Mouse (Mus musculus): ENCODE results near the gene Chka. TPM values are rescaled to one million over a fixed set of nuclear protein-coding genes. Genes with fewer than 3 reads are reported as not detected.

Chka gene
- total RNA-seq, 2 experiments from 2014 or later = 82.1 to 271 TPM

DNA sequence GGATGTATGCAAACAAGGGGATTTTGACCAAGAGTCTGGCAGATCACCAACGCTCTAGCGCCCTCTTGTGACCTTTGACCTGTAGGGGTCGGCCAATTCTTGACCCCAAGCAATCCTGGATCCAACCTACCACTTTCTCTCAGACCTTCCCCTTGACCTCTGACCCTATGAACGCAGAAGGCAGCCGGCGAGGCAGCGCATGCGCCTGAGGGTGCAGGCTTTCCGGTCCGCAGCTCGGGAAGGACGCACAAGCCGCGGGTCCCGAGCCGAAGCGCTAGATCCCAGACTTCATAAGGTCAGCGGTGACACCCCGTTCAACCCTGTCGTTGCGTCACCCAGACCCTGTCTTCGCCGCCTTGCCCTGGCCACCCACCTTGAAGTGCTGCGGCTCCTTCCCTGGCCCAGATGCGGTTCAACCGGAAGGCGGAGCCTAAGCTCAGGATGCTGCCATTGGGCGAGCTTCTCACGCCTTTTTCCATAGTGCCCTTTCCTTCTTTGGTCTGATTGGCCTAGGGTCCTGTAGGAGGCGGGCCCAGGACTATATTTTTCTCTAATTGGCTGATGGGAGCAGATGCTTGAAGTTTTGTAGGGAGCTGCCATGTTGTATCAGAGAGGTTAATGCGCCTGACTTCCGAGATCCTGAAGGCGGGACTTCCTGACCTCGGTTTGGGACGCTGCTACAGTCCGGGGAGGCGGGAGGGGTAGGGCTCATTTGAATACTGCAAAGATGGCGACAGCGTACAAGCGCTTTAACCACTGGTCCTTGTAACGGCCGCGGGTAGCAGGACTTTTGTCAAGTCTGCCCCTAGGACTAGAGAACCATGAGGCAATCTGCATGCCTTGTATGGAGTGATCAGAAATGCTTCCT lies 61.0 kb downstream of the Chka start, which contains the start of gene Ndufs8:
TSS of gene Ndufs8 (minus strand) at position 438 of the 868 bp plus-strand sequence.
- DNase-seq (ENCODE audit: low spot score in 2 of 2) = peak; percentile 79 to 83

GRCm38 (mm10) chr19:3913692-3914091 lies 62.1 kb downstream of the Chka start:
- no peak for DNase-seq (ENCODE audit: low spot score in 2 of 2)

GRCm38 (mm10) chr19:3914535-3914934 lies 63.0 kb downstream of the Chka start:
- DNase-seq (ENCODE audit: low spot score in 2 of 2) = no peak

DNA sequence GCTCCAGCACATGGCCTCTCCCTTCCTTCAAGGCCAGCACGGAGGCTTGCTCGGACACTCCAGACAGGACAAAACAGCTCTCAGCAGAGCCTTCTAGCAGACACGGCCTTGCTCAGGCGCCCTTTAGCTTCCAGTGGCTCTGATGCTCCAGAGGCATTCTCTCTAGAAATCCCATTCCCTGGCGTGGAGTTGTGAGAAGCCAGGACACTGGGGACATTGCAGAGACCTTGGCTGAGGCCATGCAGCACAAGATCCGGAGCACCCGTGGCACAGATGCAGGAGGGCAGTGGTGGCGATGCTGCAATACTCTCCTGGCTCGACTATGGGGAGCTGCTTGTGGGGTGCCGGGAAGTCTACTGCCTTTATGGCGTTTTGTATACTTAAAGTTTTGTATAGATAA lies 65.2 kb downstream of the Chka start:
- DNase-seq (ENCODE audit: low spot score in 2 of 2) = no peak

GRCm38 (mm10) chr19:3919928-3920327 lies 68.4 kb downstream of the Chka start:
- no peak for DNase-seq (ENCODE audit: low spot score in 2 of 2)

DNA sequence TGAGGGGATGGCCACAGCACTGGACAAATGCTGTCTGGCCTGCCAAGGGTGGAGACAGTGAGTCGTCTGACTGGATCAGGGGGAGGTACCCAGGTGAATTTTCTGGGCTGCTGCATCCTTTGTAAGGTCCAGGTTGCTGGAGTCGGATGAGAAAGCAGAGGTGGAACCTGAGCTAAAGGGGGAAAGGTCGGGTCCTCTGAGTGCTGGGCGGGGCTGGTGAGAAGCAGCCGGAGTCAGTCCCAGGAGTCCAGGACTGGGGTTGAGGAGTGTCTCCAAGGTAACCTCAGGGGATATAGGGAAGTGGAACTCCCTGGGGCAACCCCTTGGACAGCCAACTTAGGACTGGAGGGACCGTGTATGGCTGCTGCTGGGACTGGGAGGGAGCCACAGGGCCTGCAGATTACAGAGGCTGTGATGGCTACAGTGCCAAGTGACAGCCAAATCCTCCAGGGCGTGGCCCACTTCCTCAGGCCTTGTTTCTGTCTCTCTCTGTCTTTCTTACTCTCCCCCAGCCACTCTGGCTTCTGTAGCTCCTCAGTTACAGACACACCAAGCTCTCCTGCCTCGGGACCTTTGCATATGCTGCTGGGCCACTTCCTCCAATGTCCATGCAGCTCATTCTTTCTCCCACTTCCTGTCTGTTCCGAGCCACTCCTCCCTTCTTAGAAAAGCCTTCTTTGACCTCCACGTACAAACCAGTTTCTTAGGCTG lies 71.2 kb downstream of the Chka start:
- no peak for DNase-seq (ENCODE audit: low spot score in 2 of 2)

GRCm38 (mm10) chr19:3923586-3923985 lies 72.0 kb downstream of the Chka start:
- DNase-seq (ENCODE audit: low spot score in 2 of 2) = no peak

- no peak for DNase-seq (ENCODE audit: low spot score in 2 of 2)
Measured at GRCm38 (mm10) chr19:3924190-3924589, 72.6 kb downstream of the Chka start.

DNA sequence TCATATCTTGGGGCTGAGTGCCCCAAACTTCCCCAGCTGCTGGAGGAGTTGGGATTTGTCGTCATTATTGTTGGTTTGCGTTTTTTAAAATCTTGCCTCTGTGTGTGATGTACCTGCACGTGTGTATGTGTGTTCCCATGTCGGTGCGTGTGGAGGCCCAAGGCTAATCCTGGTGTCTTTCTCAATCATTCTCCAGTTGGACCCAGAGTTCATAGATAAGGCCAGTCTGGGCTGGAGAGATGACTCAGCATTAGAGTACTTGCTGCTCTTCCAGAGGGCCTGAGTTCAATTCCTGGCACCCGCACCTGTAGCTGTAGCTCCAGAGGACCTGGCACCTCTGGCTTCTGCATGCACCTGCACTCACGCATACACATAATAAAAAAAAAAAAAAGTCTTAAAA lies 73.3 kb downstream of the Chka start:
- no peak for DNase-seq (ENCODE audit: low spot score in 2 of 2)

- DNase-seq (ENCODE audit: low spot score in 2 of 2) = no peak
Measured at GRCm38 (mm10) chr19:3925859-3926258, 74.3 kb downstream of the Chka start.

GRCm38 (mm10) chr19:3926279-3926678 lies 74.7 kb downstream of the Chka start:
- no peak for DNase-seq (ENCODE audit: low spot score in 2 of 2)

- no peak for DNase-seq (ENCODE audit: low spot score in 2 of 2)
Measured at GRCm38 (mm10) chr19:3926685-3927084, 75.1 kb downstream of the Chka start.

- DNase-seq (ENCODE audit: low spot score in 2 of 2) = peak in 1 of 2 experiments; percentile 21
Measured at GRCm38 (mm10) chr19:3927989-3928388, 76.4 kb downstream of the Chka start.

DNA sequence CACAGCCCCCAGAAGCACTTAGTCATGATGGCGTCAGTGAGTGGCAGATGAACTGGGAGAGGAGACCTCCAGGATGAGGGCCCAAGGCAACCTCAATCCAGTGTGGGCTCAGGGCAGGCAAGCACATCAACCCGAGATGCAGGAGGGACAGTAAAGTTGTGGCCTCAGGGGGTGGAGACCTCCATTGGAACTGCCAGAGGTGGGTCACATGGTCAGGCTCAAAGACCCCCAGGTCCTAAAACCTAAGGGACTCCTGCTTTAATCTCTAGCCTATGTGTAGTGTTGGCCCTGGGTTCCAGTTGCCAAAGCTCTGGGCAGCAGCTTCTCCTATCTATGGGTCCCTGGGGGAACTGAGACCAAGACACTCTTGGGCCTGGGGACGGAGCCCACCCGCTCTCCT lies 77.2 kb downstream of the Chka start:
- DNase-seq (ENCODE audit: low spot score in 2 of 2) = peak in 1 of 2 experiments; percentile 19

DNA sequence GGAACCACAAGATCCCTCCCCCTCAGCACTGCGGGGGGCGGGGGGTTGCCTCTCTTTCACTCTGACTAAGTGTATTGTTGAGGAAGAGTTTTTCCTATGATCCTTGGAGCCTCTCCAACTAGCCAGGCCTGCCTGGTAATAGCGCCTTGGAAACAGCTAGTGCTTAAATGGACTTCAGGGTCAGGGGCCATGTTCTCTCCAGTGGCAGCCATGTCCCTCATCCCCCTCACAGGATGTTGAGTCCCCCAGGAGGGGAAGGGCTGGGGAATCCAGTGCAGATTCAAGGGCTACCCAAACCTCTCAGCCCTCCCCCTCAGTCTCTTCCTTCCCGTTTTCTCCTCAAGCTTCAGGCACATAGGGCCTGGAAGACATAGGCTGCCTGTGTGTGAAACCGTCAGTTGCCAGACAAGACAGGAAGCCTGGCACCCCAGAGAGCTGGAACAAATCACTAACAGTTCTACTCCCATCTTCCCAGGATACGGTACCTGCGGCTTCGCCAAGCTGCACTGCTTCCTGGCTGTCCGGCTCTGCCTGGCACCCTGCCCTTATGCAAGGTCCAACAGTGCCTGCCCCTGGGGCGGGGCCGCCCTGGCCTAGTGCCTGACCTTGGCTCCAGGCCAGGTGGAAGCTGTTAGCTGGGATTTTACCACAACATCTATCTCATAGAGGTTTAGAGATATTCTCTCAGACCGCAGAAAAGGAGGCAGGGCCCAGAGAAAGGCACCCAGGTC lies 77.8 kb downstream of the Chka start, which contains the start of gene Aldh3b1:
TSS of gene Aldh3b1 (minus strand) at position 598 of the 731 bp plus-strand sequence.
- peak; percentile 93 to 95 for DNase-seq (ENCODE audit: low spot score in 2 of 2)

GRCm38 (mm10) chr19:3930262-3931057 lies 78.9 kb downstream of the Chka start:
- no peak for DNase-seq (ENCODE audit: low spot score in 2 of 2)

DNA sequence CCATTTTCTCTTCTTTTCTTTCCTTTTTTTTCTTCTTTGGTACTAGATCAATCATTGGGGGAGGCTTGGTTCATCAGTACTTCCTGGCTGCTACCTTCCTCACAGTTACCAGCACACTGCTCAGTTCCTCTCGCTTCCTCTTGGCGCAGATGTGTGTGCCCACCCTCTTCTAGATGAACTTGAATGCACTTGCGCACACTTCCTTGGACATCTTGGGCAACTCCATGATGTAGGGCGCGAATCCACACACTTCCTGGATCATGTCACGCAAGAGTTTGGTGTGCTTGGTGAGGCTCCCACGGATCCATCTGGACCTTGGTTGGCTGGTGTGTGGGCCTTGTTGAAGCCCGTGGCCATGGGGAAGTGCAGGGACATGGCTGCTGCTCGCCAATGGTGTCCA lies 80.1 kb downstream of the Chka start:
- DNase-seq (ENCODE audit: low spot score in 2 of 2) = no peak

DNA sequence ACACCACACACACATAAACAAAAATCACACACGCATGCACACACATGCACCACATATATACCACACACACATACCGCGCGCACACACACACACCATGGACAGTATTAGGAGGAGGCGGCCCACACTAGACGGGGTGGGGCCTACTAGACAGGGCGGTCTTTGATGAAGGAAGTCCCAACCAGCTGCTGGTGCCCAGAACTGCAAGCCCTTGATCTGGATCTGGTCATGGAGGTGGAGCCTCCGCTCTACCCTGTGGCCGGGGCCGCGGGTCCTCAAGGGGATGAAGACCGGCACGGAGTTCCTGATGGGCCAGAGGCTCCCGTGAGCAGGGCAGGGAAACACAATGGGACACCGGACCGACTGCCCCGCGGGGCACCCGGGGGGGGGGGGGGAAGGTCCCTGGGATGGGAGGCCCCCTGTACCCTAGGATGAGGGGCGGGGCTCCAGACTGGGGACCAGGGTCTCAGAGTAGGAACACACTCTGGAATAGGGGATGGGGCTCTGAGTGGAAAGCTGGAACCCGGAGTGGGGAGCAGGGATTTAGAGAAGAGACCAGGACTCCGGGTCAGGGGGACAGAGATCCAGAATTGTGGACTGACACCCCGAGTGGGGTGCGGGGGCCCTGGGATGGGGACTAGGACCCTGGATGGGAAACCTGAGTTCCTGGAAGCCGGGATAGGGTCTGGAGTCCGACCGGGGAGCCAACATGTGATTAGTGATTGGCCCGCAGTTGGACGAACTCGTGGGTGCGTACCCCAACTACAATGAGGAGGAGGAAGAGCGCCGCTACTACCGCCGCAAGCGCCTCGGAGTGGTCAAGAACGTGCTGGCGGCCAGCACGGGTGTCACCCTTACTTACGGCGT lies 83.7 kb downstream of the Chka start, which contains the start of gene Unc93b1:
TSS of gene Unc93b1 (plus strand) at position 155 of the 864 bp plus-strand sequence.
- DNase-seq (ENCODE audit: low spot score in 2 of 2) = peak; percentile 72 to 78

All from adrenal gland, adult 18-20 months (tissue).